Mouse (Mus musculus) urinary bladder, postnatal 36 days (tissue): ENCODE results near the gene Olfr1229.

Experiments
- DNase-seq, 2 experiments: peaks; one replicate each; pipeline ENCODE4 v3.0.0; 2022; ENCODE audit warnings: low spot score in 2 of 2, mixed read lengths in 1 of 2

The Olfr1229 gene

GRCm38 (mm10) chr2:89287914-89288313, at the start of gene Olfr1229:
Gene Olfr1229, minus strand, starts transcription at chr2:89288014.
- DNase-seq: no peak

- DNase-seq: no peak
Observed at GRCm38 (mm10) chr2:89329575-89329974, 41.8 kb upstream of the Olfr1229 start, which contains the start of gene Olfr1232. Gene Olfr1232, minus strand, starts transcription at chr2:89329675.

GRCm38 (mm10) chr2:89306974-89307373, 19.2 kb upstream of the Olfr1229 start, which contains the start of gene Olfr1231:
Gene Olfr1231, minus strand, starts transcription at chr2:89307074.
- no peak for DNase-seq

GRCm38 (mm10) chr2:89297168-89297567, 9.4 kb upstream of the Olfr1229 start, which contains the start of gene Olfr1230:
Gene Olfr1230, minus strand, starts transcription at chr2:89297268.
- DNase-seq: no peak

GRCm38 (mm10) chr2:89253962-89254361, 33.9 kb downstream of the Olfr1229 start, which contains the start of gene Olfr1228:
Gene Olfr1228, minus strand, starts transcription at chr2:89254062.
- no peak for DNase-seq
